Comparison of ENCODE assay signal across 33 mouse cellular contexts in the genomic region with DNA sequence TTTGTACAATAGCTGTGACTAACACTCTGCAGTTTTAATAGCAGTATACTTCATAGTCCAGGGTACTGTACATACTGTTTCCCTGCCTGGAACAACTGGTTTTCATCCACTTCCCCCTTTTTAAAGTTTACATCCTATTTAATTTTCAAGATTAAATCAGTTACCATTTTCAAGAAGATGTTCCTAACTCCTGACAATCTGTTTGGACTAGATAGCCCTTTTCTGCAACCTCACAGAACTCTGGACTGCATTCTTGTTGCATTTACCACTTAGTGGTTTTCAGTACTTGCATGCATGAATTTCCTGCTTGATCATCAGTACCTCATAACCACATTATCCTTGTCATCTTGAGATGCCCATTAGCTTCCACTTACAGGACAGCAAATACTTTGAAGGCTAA. TPM values are rescaled to one million over a fixed set of nuclear protein-coding genes. Genes with fewer than 3 reads are reported as not detected.
"Had no signal": no experiment of that assay in that cellular context is flagged by ENCODE, and none has a peak within 500 bp of the region (broad histone marks: within the 10 kb centered on the region; RNA-seq: fewer than 3 reads in every experiment).

No protein-coding gene starts in this region.

- H3K4me3 ChIP-seq: limb, embryonic 10.5 days; limb, embryonic 12.5 days; limb, embryonic 13.5 days; limb, embryonic 15.5 days; liver, embryonic 12.5 days; liver, embryonic 13.5 days; liver, embryonic 15.5 days; lung, embryonic 15.5 days; megakaryocyte, embryonic 14.5 days; midbrain, embryonic 10.5 days; midbrain, embryonic 12.5 days; midbrain, embryonic 13.5 days; myocyte; neural tube, embryonic 12.5 days; neural tube, embryonic 13.5 days had no signal

- H3K27me3 ChIP-seq: limb, embryonic 12.5 days; limb, embryonic 13.5 days; limb, embryonic 15.5 days; liver, embryonic 12.5 days; liver, embryonic 13.5 days; liver, embryonic 15.5 days; lung, embryonic 15.5 days; megakaryocyte, embryonic 14.5 days; midbrain, embryonic 12.5 days; neural tube, embryonic 12.5 days had no signal

- H3K4me1 ChIP-seq: limb, embryonic 10.5 days; limb, embryonic 12.5 days; limb, embryonic 13.5 days; limb, embryonic 15.5 days; liver, embryonic 12.5 days; liver, embryonic 13.5 days; liver, embryonic 15.5 days; lung, embryonic 15.5 days; midbrain, embryonic 10.5 days; midbrain, embryonic 12.5 days; midbrain, embryonic 13.5 days; neural tube, embryonic 12.5 days; neural tube, embryonic 13.5 days had no signal

- H3K9ac ChIP-seq: limb, embryonic 12.5 days; limb, embryonic 13.5 days; limb, embryonic 15.5 days; liver, embryonic 12.5 days; liver, embryonic 13.5 days; liver, embryonic 14.5 days; liver, embryonic 15.5 days; liver, postnatal 0 days; lung, embryonic 14.5 days; lung, embryonic 15.5 days; midbrain, embryonic 12.5 days; midbrain, embryonic 13.5 days; neural tube, embryonic 12.5 days; neural tube, embryonic 13.5 days had no signal

- H3K36me3 ChIP-seq: limb, embryonic 10.5 days; limb, embryonic 12.5 days; limb, embryonic 13.5 days; limb, embryonic 15.5 days; liver, embryonic 12.5 days; liver, embryonic 13.5 days; liver, embryonic 15.5 days; lung, embryonic 15.5 days; midbrain, embryonic 10.5 days; midbrain, embryonic 12.5 days; midbrain, embryonic 13.5 days; neural tube, embryonic 12.5 days; neural tube, embryonic 13.5 days had no signal

- ATAC-seq: liver, embryonic 12.5 days; liver, postnatal 0 days; lung, postnatal 0 days; midbrain, embryonic 13.5 days; midbrain, embryonic 16.5 days had no signal

- H3K9me3 ChIP-seq: limb, embryonic 10.5 days; limb, embryonic 12.5 days; limb, embryonic 13.5 days; limb, embryonic 15.5 days; liver, embryonic 12.5 days; liver, embryonic 13.5 days; liver, embryonic 15.5 days; lung, embryonic 15.5 days; megakaryocyte, embryonic 14.5 days; midbrain, embryonic 10.5 days; midbrain, embryonic 12.5 days; midbrain, embryonic 13.5 days; neural tube, embryonic 12.5 days; neural tube, embryonic 13.5 days had no signal

- DNase-seq: left cerebral cortex, postnatal 4 days; liver; liver, embryonic 13.5 days; liver, postnatal 0 days; lung, adult 18-20 months; lung, adult 2 months; lung, embryonic 14.5 days; lung, postnatal 10 days; lung, postnatal 14 days; lung, postnatal 36 days; lung, postnatal 4 days; midbrain, embryonic 14.5 days had no signal

- H3K27ac ChIP-seq: limb, embryonic 10.5 days; limb, embryonic 12.5 days; limb, embryonic 13.5 days; limb, embryonic 15.5 days; liver, embryonic 12.5 days; liver, embryonic 13.5 days; liver, embryonic 14.5 days; liver, embryonic 15.5 days; lung, embryonic 15.5 days; macrophage; midbrain, embryonic 10.5 days; midbrain, embryonic 12.5 days; midbrain, embryonic 13.5 days; neural tube, embryonic 12.5 days; neural tube, embryonic 13.5 days had no signal

- H3K4me2 ChIP-seq: limb, embryonic 12.5 days; limb, embryonic 13.5 days; limb, embryonic 15.5 days; liver, embryonic 11.5 days; liver, embryonic 12.5 days; liver, embryonic 13.5 days; liver, embryonic 15.5 days; lung, embryonic 14.5 days; lung, embryonic 15.5 days; midbrain, embryonic 11.5 days; midbrain, embryonic 12.5 days; midbrain, embryonic 13.5 days; neural tube, embryonic 12.5 days; neural tube, embryonic 13.5 days had no signal

RNA-seq across cellular contexts. Expression of gene Zpbp, which starts 6.7 kb away (rescaled TPM):
- polyA plus RNA-seq: myocyte had no signal

RNA-seq across cellular contexts. Expression of gene Spata48, which starts 7.0 kb away (rescaled TPM):
- total RNA-seq: liver, adult 2 months had no signal
- polyA plus RNA-seq: liver, adult 2 months; myocyte had no signal
